Mouse (Mus musculus): ENCODE measurements at regions not wholly inside any gene's neighbourhood (a gene's known extent, or its start where the extent isn't known, plus 50 kb on each side); places are given as distances from the start of the nearest gene placed in this dataset.
"Not testable (repeated sequence)": the region's sequence is repeated elsewhere in the genome, so short reads cannot be mapped to it uniquely, and the experiment has no call there.

DNA sequence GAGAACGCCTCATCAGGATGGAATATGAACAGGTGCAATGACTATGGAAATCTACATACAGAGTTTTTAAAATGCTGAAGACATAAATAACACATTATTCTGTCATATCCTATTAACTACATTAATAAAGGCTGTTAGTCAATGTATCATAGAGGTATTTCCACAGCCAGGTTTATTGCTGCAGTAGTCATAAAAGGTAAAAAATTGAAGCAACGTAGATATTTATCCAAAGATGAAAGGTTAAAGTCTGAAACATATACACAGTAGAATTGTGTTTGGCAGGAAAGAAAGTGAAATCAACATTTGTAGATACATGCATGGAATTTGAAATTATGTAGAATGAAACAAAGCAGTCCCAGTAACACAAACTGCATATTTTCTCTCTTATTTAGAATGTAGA is 543.1 kb upstream of the Pou3f2 start:
- no peak for ATAC-seq
- no peaks in the 10 kb centered on the region for H3K36me3 ChIP-seq (ENCODE audit: control insufficient read depth, insufficient read depth)
- 90% methylated on average over 2 of the region's 2 CpGs for WGBS
- H3K27me3 ChIP-seq (replicated peaks; ENCODE audit: control insufficient read depth, insufficient read depth, low read length): no peaks in the 10 kb centered on the region
- H3K27ac ChIP-seq (ENCODE audit: low read length): no peak overlapping the region
- no peaks in the 10 kb centered on the region for H3K9me3 ChIP-seq (ENCODE audit: control insufficient read depth, low read length)
- H3K4me2 ChIP-seq (ENCODE audit: low read length): no peak overlapping the region
- no peaks in the 10 kb centered on the region for H3K4me1 ChIP-seq (replicated peaks; ENCODE audit: control insufficient read depth, insufficient read depth, low read length)
- no peak overlapping the region for H3K4me3 ChIP-seq (replicated peaks; ENCODE audit: low read length)
- no peak overlapping the region for H3K9ac ChIP-seq (replicated peaks; ENCODE audit: low read depth, low read length)

GRCm38 (mm10) chr4:23022177-23022576 is 534.0 kb upstream of the Pou3f2 start:
- no peak overlapping the region for H3K4me3 ChIP-seq (replicated peaks; ENCODE audit: low read length)
- no peak for ATAC-seq
- H3K36me3 ChIP-seq (ENCODE audit: control insufficient read depth, insufficient read depth): no peaks in the 10 kb centered on the region
- no peaks in the 10 kb centered on the region for H3K4me1 ChIP-seq (replicated peaks; ENCODE audit: control insufficient read depth, insufficient read depth, low read length)
- no peaks in the 10 kb centered on the region for H3K27me3 ChIP-seq (replicated peaks; ENCODE audit: control insufficient read depth, insufficient read depth, low read length)
- H3K9me3 ChIP-seq (ENCODE audit: control insufficient read depth, low read length): no peaks in the 10 kb centered on the region
- H3K27ac ChIP-seq (ENCODE audit: low read length): no peak overlapping the region
- WGBS: 29% methylated on average over 2 of the region's 2 CpGs
- H3K9ac ChIP-seq (replicated peaks; ENCODE audit: low read depth, low read length): no peak overlapping the region
- H3K4me2 ChIP-seq (ENCODE audit: low read length): no peak overlapping the region

- WGBS: 76% methylated on average over 2 of the region's 2 CpGs
- Histone ChIP-seq H3K4me3 (replicated peaks; ENCODE audit: low read length) (no peak overlapping the region), H3K4me1 (replicated peaks; ENCODE audit: control insufficient read depth, insufficient read depth, low read length) (no peaks in the 10 kb centered on the region), H3K9me3 (ENCODE audit: control insufficient read depth, low read length) (no peaks in the 10 kb centered on the region), H3K27ac (ENCODE audit: low read length) (no peak overlapping the region), H3K36me3 (ENCODE audit: control insufficient read depth, insufficient read depth) (no peaks in the 10 kb centered on the region), H3K27me3 (replicated peaks; ENCODE audit: control insufficient read depth, insufficient read depth, low read length) (no peaks in the 10 kb centered on the region), H3K4me2 (ENCODE audit: low read length) (no peak overlapping the region), H3K9ac (replicated peaks; ENCODE audit: low read depth, low read length) (no peak overlapping the region)
- ATAC-seq: no peak
These were observed 522.2 kb upstream of the Pou3f2 start for GRCm38 (mm10) chr4:23010346-23010745.

DNA sequence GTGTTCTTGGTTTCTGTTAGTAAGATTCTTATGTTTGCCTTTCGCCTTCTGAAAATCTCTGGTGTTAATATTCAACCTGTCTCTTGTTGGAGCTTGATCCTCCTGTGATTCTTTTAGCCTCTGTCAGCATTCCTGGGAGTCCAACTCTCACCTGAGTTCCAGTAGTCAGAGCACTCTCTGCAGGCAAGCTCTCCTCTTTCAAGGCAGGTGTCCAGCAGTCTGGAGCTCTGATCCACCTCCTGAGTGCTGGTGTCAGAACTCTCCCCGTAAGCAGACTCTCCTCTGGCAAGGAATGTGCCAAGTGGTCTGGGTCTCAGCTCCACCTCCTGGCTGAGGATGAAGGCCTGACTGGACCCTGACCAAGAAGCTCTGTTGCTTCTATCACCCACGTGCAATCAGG is 521.0 kb upstream of the Pou3f2 start:
- H3K9me3 ChIP-seq (ENCODE audit: control insufficient read depth, low read length); H3K4me3 ChIP-seq (replicated peaks; ENCODE audit: low read length); H3K27me3 ChIP-seq (replicated peaks; ENCODE audit: control insufficient read depth, insufficient read depth, low read length); H3K4me1 ChIP-seq (replicated peaks; ENCODE audit: control insufficient read depth, insufficient read depth, low read length); H3K36me3 ChIP-seq (ENCODE audit: control insufficient read depth, insufficient read depth); H3K9ac ChIP-seq (replicated peaks; ENCODE audit: low read depth, low read length); H3K4me2 ChIP-seq (ENCODE audit: low read length); H3K27ac ChIP-seq (ENCODE audit: low read length); ATAC-seq: not testable (repeated sequence)
- WGBS: 88% methylated on average over 3 of the region's 3 CpGs

GRCm38 (mm10) chr4:22998994-22999393 is 510.8 kb upstream of the Pou3f2 start:
- Histone ChIP-seq H3K27ac (ENCODE audit: low read length) (no peak overlapping the region), H3K9ac (replicated peaks; ENCODE audit: low read depth, low read length) (no peak overlapping the region), H3K36me3 (ENCODE audit: control insufficient read depth, insufficient read depth) (no peaks in the 10 kb centered on the region), H3K9me3 (ENCODE audit: control insufficient read depth, low read length) (no peaks in the 10 kb centered on the region), H3K4me3 (replicated peaks; ENCODE audit: low read length) (no peak overlapping the region), H3K4me2 (ENCODE audit: low read length) (no peak overlapping the region), H3K27me3 (replicated peaks; ENCODE audit: control insufficient read depth, insufficient read depth, low read length) (no peaks in the 10 kb centered on the region), H3K4me1 (replicated peaks; ENCODE audit: control insufficient read depth, insufficient read depth, low read length) (peaks cover 9% of the 10 kb centered on the region)
- no peak for ATAC-seq
- WGBS: 29% methylated on average over 4 of the region's 4 CpGs

- no peaks in the 10 kb centered on the region for H3K9me3 ChIP-seq (ENCODE audit: control insufficient read depth, low read length)
- no peaks in the 10 kb centered on the region for H3K27me3 ChIP-seq (replicated peaks; ENCODE audit: control insufficient read depth, insufficient read depth, low read length)
- H3K36me3 ChIP-seq (ENCODE audit: control insufficient read depth, insufficient read depth): no peaks in the 10 kb centered on the region
- no peak overlapping the region for H3K27ac ChIP-seq (ENCODE audit: low read length)
- H3K4me1 ChIP-seq (replicated peaks; ENCODE audit: control insufficient read depth, insufficient read depth, low read length): peaks cover 9% of the 10 kb centered on the region
- peak; percentile 71 for ATAC-seq
- H3K9ac ChIP-seq (replicated peaks; ENCODE audit: low read depth, low read length): no peak overlapping the region
- H3K4me3 ChIP-seq (replicated peaks; ENCODE audit: low read length): no peak overlapping the region
- WGBS: 26% methylated on average over 4 of the region's 4 CpGs
- H3K4me2 ChIP-seq (ENCODE audit: low read length): no peak overlapping the region
These were observed 509.2 kb upstream of the Pou3f2 start for GRCm38 (mm10) chr4:22997198-22997985.

GRCm38 (mm10) chr4:22986763-22987468 is 498.8 kb upstream of the Pou3f2 start:
- Histone ChIP-seq H3K27me3 (replicated peaks; ENCODE audit: control insufficient read depth, insufficient read depth, low read length) (no peaks in the 10 kb centered on the region), H3K36me3 (ENCODE audit: control insufficient read depth, insufficient read depth) (no peaks in the 10 kb centered on the region), H3K4me3 (replicated peaks; ENCODE audit: low read length) (no peak overlapping the region), H3K9me3 (ENCODE audit: control insufficient read depth, low read length) (no peaks in the 10 kb centered on the region), H3K27ac (ENCODE audit: low read length) (no peak overlapping the region), H3K9ac (replicated peaks; ENCODE audit: low read depth, low read length) (no peak overlapping the region), H3K4me1 (replicated peaks; ENCODE audit: control insufficient read depth, insufficient read depth, low read length) (no peaks in the 10 kb centered on the region), H3K4me2 (ENCODE audit: low read length) (no peak overlapping the region)
- WGBS: 22% methylated on average over 4 of the region's 4 CpGs
- ATAC-seq: no peak

DNA sequence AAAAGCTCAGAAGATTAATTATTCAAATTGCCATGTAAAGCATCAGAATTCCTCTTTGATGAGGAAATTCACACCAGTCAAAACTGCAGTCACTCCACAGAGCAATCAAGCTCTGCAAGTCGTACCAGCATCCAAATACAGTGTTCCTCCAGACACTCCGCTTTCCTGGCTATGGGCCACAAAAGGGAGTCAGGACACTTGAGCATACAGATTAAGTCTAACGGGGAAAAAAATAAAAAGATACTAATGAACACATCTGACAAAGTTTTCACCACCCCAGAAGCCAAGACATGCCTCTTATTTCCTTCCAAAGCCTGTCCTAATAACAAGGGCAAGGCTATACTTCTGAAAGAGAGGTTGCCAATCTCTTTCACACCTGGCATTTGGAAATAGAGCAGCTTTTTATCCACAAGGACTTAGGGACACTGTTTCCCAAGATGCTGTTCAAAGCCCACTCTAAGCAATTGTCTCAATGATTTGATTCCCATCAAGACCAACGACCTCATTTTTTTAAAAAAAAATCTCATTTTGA is 485.5 kb upstream of the Pou3f2 start:
- H3K4me1 ChIP-seq (replicated peaks; ENCODE audit: control insufficient read depth, insufficient read depth, low read length): peaks cover 16% of the 10 kb centered on the region
- no peak overlapping the region for H3K4me3 ChIP-seq (replicated peaks; ENCODE audit: low read length)
- no peak overlapping the region for H3K9ac ChIP-seq (replicated peaks; ENCODE audit: low read depth, low read length)
- H3K9me3 ChIP-seq (ENCODE audit: control insufficient read depth, low read length): no peaks in the 10 kb centered on the region
- H3K27me3 ChIP-seq (replicated peaks; ENCODE audit: control insufficient read depth, insufficient read depth, low read length): no peaks in the 10 kb centered on the region
- no peak overlapping the region; the same call in 1 of the 2 replicates for H3K4me2 ChIP-seq (ENCODE audit: low read length)
- H3K36me3 ChIP-seq (ENCODE audit: control insufficient read depth, insufficient read depth): no peaks in the 10 kb centered on the region
- peak; percentile 88 for ATAC-seq
- peak overlapping the region; percentile 20; the same call in 1 of the 2 replicates for H3K27ac ChIP-seq (ENCODE audit: low read length)
- 13% methylated on average over 4 of the region's 4 CpGs for WGBS

- ATAC-seq: peak; percentile 76
- Histone ChIP-seq H3K36me3 (ENCODE audit: control insufficient read depth, insufficient read depth) (no peaks in the 10 kb centered on the region), H3K4me3 (replicated peaks; ENCODE audit: low read length) (no peak overlapping the region), H3K9me3 (ENCODE audit: control insufficient read depth, low read length) (no peaks in the 10 kb centered on the region), H3K9ac (replicated peaks; ENCODE audit: low read depth, low read length) (no peak overlapping the region), H3K27ac (ENCODE audit: low read length) (peak overlapping the region; percentile 60), H3K4me2 (ENCODE audit: low read length) (peak overlapping the region; percentile 33), H3K4me1 (replicated peaks; ENCODE audit: control insufficient read depth, insufficient read depth, low read length) (peaks cover 16% of the 10 kb centered on the region), H3K27me3 (replicated peaks; ENCODE audit: control insufficient read depth, insufficient read depth, low read length) (no peaks in the 10 kb centered on the region)
- WGBS: 14% methylated on average over 11 of the region's 11 CpGs
These were observed 484.8 kb upstream of the Pou3f2 start for GRCm38 (mm10) chr4:22972784-22973584.

Data from forebrain, embryonic 16.5 days (tissue).